Mouse (Mus musculus): ENCODE measurements at regions not wholly inside any gene's neighbourhood (a gene's known extent, or its start where the extent isn't known, plus 50 kb on each side); places are given as distances from the start of the nearest gene placed in this dataset.

GRCm38 (mm10) chr12:92713415-92713814 lies 864.5 kb upstream of the Sel1l start:
- Histone ChIP-seq H3K9me3 (ENCODE audit: control insufficient read depth, insufficient read depth, low read depth, low read length) (no peaks in the 10 kb centered on the region), H3K4me3 (ENCODE audit: insufficient read depth in 1 of 2, low read depth in 1 of 2, low read length in 2 of 2, poor library complexity in 1 of 2, severe bottlenecking in 1 of 2) (no peak overlapping the region), H3K4me1 (ENCODE audit: control insufficient read depth in 2 of 2, insufficient read depth in 2 of 2, low read length in 2 of 2, poor library complexity in 1 of 2) (no peaks in the 10 kb centered on the region), H3K9ac (ENCODE audit: insufficient read depth, low read depth, low read length, poor library complexity, severe bottlenecking) (no peak overlapping the region), H3K36me3 (ENCODE audit: control insufficient read depth, insufficient read depth, low read length, poor library complexity, severe bottlenecking) (no peaks in the 10 kb centered on the region), H3K27ac (ENCODE audit: insufficient read depth, low read depth, low read length, poor library complexity, severe bottlenecking) (no peak overlapping the region)
- in situ Hi-C loops (cut with MboI; ENCODE audit: low sequenced_read_pairs in 2 of 2, unreplicated experiment in 2 of 2), result no loop called here
- TF ChIP-seq CHD2 (IDR thresholded peaks at IDR 0.05; ENCODE audit: low read depth, low read length) (no peak), ZNF384 (IDR thresholded peaks at IDR 0.05; ENCODE audit: low read depth, low read length) (no peak), HCFC1 (IDR thresholded peaks at IDR 0.05; ENCODE audit: borderline replicate concordance, insufficient read depth, low read length) (no peak), ZC3H11A (IDR thresholded peaks at IDR 0.05; ENCODE audit: borderline replicate concordance, low read depth, low read length) (no peak), MAFK (IDR thresholded peaks at IDR 0.05; ENCODE audit: insufficient read depth, low read depth, low read length) (no peak)
- DNase-seq (ENCODE audit: low read depth, low spot score), result no peak

GRCm38 (mm10) chr12:92708466-92708865 lies 859.5 kb upstream of the Sel1l start:
- in situ Hi-C loops (cut with MboI; ENCODE audit: low sequenced_read_pairs in 2 of 2, unreplicated experiment in 2 of 2), result no loop called here
- H3K4me1 ChIP-seq (ENCODE audit: control insufficient read depth in 2 of 2, insufficient read depth in 2 of 2, low read length in 2 of 2, poor library complexity in 1 of 2), result no peaks in the 10 kb centered on the region
- TF ChIP-seq ZC3H11A (IDR thresholded peaks at IDR 0.05; ENCODE audit: borderline replicate concordance, low read depth, low read length), result no peak
- no peak for TF ChIP-seq MAFK (IDR thresholded peaks at IDR 0.05; ENCODE audit: insufficient read depth, low read depth, low read length)
- TF ChIP-seq HCFC1 (IDR thresholded peaks at IDR 0.05; ENCODE audit: borderline replicate concordance, insufficient read depth, low read length), result no peak
- no peak for TF ChIP-seq CHD2 (IDR thresholded peaks at IDR 0.05; ENCODE audit: low read depth, low read length)
- no peak for TF ChIP-seq ZNF384 (IDR thresholded peaks at IDR 0.05; ENCODE audit: low read depth, low read length)
- no peak overlapping the region for H3K4me3 ChIP-seq (ENCODE audit: insufficient read depth in 1 of 2, low read depth in 1 of 2, low read length in 2 of 2, poor library complexity in 1 of 2, severe bottlenecking in 1 of 2)
- H3K27ac ChIP-seq (ENCODE audit: insufficient read depth, low read depth, low read length, poor library complexity, severe bottlenecking), result no peak overlapping the region
- H3K9me3 ChIP-seq (ENCODE audit: control insufficient read depth, insufficient read depth, low read depth, low read length), result no peaks in the 10 kb centered on the region
- no peaks in the 10 kb centered on the region for H3K36me3 ChIP-seq (ENCODE audit: control insufficient read depth, insufficient read depth, low read length, poor library complexity, severe bottlenecking)
- no peak for DNase-seq (ENCODE audit: low read depth, low spot score)
- H3K9ac ChIP-seq (ENCODE audit: insufficient read depth, low read depth, low read length, poor library complexity, severe bottlenecking), result no peak overlapping the region

- H3K9ac ChIP-seq (ENCODE audit: insufficient read depth, low read depth, low read length, poor library complexity, severe bottlenecking), result no peak overlapping the region
- H3K4me1 ChIP-seq (ENCODE audit: control insufficient read depth in 2 of 2, insufficient read depth in 2 of 2, low read length in 2 of 2, poor library complexity in 1 of 2), result no peaks in the 10 kb centered on the region
- H3K4me3 ChIP-seq (ENCODE audit: insufficient read depth in 1 of 2, low read depth in 1 of 2, low read length in 2 of 2, poor library complexity in 1 of 2, severe bottlenecking in 1 of 2), result no peak overlapping the region
- no peaks in the 10 kb centered on the region for H3K36me3 ChIP-seq (ENCODE audit: control insufficient read depth, insufficient read depth, low read length, poor library complexity, severe bottlenecking)
- H3K27ac ChIP-seq (ENCODE audit: insufficient read depth, low read depth, low read length, poor library complexity, severe bottlenecking), result no peak overlapping the region
- H3K9me3 ChIP-seq (ENCODE audit: control insufficient read depth, insufficient read depth, low read depth, low read length), result no peaks in the 10 kb centered on the region
- DNase-seq (ENCODE audit: low read depth, low spot score), result no peak
- no peak for TF ChIP-seq ZNF384 (IDR thresholded peaks at IDR 0.05; ENCODE audit: low read depth, low read length)
- no peak for TF ChIP-seq CHD2 (IDR thresholded peaks at IDR 0.05; ENCODE audit: low read depth, low read length)
- TF ChIP-seq MAFK (IDR thresholded peaks at IDR 0.05; ENCODE audit: insufficient read depth, low read depth, low read length), result no peak
- no peak for TF ChIP-seq ZC3H11A (IDR thresholded peaks at IDR 0.05; ENCODE audit: borderline replicate concordance, low read depth, low read length)
- TF ChIP-seq HCFC1 (IDR thresholded peaks at IDR 0.05; ENCODE audit: borderline replicate concordance, insufficient read depth, low read length), result no peak
- in situ Hi-C loops (cut with MboI; ENCODE audit: low sequenced_read_pairs in 2 of 2, unreplicated experiment in 2 of 2), result no loop called here
Measured at GRCm38 (mm10) chr12:92703731-92704130, 854.8 kb upstream of the Sel1l start.

- H3K4me1 ChIP-seq (ENCODE audit: control insufficient read depth in 2 of 2, insufficient read depth in 2 of 2, low read length in 2 of 2, poor library complexity in 1 of 2), result no peaks in the 10 kb centered on the region
- no peak overlapping the region for H3K4me3 ChIP-seq (ENCODE audit: insufficient read depth in 1 of 2, low read depth in 1 of 2, low read length in 2 of 2, poor library complexity in 1 of 2, severe bottlenecking in 1 of 2)
- no peak for DNase-seq (ENCODE audit: low read depth, low spot score)
- no peaks in the 10 kb centered on the region for H3K36me3 ChIP-seq (ENCODE audit: control insufficient read depth, insufficient read depth, low read length, poor library complexity, severe bottlenecking)
- in situ Hi-C loops (cut with MboI; ENCODE audit: low sequenced_read_pairs in 2 of 2, unreplicated experiment in 2 of 2), result no loop called here
- TF ChIP-seq MAFK (IDR thresholded peaks at IDR 0.05; ENCODE audit: insufficient read depth, low read depth, low read length) (no peak), ZC3H11A (IDR thresholded peaks at IDR 0.05; ENCODE audit: borderline replicate concordance, low read depth, low read length) (no peak), HCFC1 (IDR thresholded peaks at IDR 0.05; ENCODE audit: borderline replicate concordance, insufficient read depth, low read length) (no peak), CHD2 (IDR thresholded peaks at IDR 0.05; ENCODE audit: low read depth, low read length) (no peak), ZNF384 (IDR thresholded peaks at IDR 0.05; ENCODE audit: low read depth, low read length) (no peak)
- no peak overlapping the region for H3K9ac ChIP-seq (ENCODE audit: insufficient read depth, low read depth, low read length, poor library complexity, severe bottlenecking)
- no peak overlapping the region for H3K27ac ChIP-seq (ENCODE audit: insufficient read depth, low read depth, low read length, poor library complexity, severe bottlenecking)
- H3K9me3 ChIP-seq (ENCODE audit: control insufficient read depth, insufficient read depth, low read depth, low read length), result no peaks in the 10 kb centered on the region
Measured at GRCm38 (mm10) chr12:92692956-92693355, 844.0 kb upstream of the Sel1l start.

- H3K9me3 ChIP-seq (ENCODE audit: control insufficient read depth, insufficient read depth, low read depth, low read length), result no peaks in the 10 kb centered on the region
- H3K9ac ChIP-seq (ENCODE audit: insufficient read depth, low read depth, low read length, poor library complexity, severe bottlenecking), result no peak overlapping the region
- no peak overlapping the region for H3K27ac ChIP-seq (ENCODE audit: insufficient read depth, low read depth, low read length, poor library complexity, severe bottlenecking)
- in situ Hi-C loops (cut with MboI; ENCODE audit: low sequenced_read_pairs in 2 of 2, unreplicated experiment in 2 of 2), result no loop called here
- DNase-seq (ENCODE audit: low read depth, low spot score), result no peak
- H3K4me3 ChIP-seq (ENCODE audit: insufficient read depth in 1 of 2, low read depth in 1 of 2, low read length in 2 of 2, poor library complexity in 1 of 2, severe bottlenecking in 1 of 2), result no peak overlapping the region
- H3K4me1 ChIP-seq (ENCODE audit: control insufficient read depth in 2 of 2, insufficient read depth in 2 of 2, low read length in 2 of 2, poor library complexity in 1 of 2), result no peaks in the 10 kb centered on the region
- H3K36me3 ChIP-seq (ENCODE audit: control insufficient read depth, insufficient read depth, low read length, poor library complexity, severe bottlenecking), result no peaks in the 10 kb centered on the region
- TF ChIP-seq ZC3H11A (IDR thresholded peaks at IDR 0.05; ENCODE audit: borderline replicate concordance, low read depth, low read length) (no peak), MAFK (IDR thresholded peaks at IDR 0.05; ENCODE audit: insufficient read depth, low read depth, low read length) (no peak), ZNF384 (IDR thresholded peaks at IDR 0.05; ENCODE audit: low read depth, low read length) (no peak), HCFC1 (IDR thresholded peaks at IDR 0.05; ENCODE audit: borderline replicate concordance, insufficient read depth, low read length) (no peak)
Measured at GRCm38 (mm10) chr12:92672396-92672795, 823.4 kb upstream of the Sel1l start.

Measured in ES-E14 (cell line).